Mouse (Mus musculus) MEL (cell line): ENCODE measurements around the gene Ak5.

Source experiments
- CTCF ChIP-seq, 3 experiments: IDR thresholded peaks in 2 of 3; conservative IDR thresholded peaks in 1 of 3; 2 replicates each; pipeline ENCODE4 v1.5.1; 2011 to 2012; ENCODE audit warnings: low read length in 3 of 3, low read depth in 2 of 3, mild to moderate bottlenecking in 2 of 3, improper control_type of control experiment in 1 of 3, inconsistent platforms in 1 of 3, mixed read lengths in 1 of 3, moderate library complexity in 1 of 3; ENCODE audit not compliant: control insufficient read depth in 1 of 3, insufficient read depth in 1 of 3, poor library complexity in 1 of 3, severe bottlenecking in 1 of 3
- NRF1 ChIP-seq: IDR thresholded peaks from 2 replicates; pipeline ENCODE4 v1.6.1; 2014; ENCODE audit warnings: low read depth, mild to moderate bottlenecking, inconsistent platforms, low read length, improper control_type of control experiment, moderate library complexity; ENCODE audit not compliant: poor library complexity, insufficient read depth, severe bottlenecking
- SIN3A ChIP-seq: IDR thresholded peaks from 2 replicates; pipeline ENCODE4 v1.6.1; 2012; ENCODE audit warnings: low read length, improper control_type of control experiment, inconsistent platforms
- TAL1 ChIP-seq: IDR thresholded peaks from 2 replicates; pipeline ENCODE4 v1.6.1; 2012; ENCODE audit warnings: mild to moderate bottlenecking, inconsistent platforms, low read length, moderate library complexity, mixed read lengths
- TCF12 ChIP-seq: IDR thresholded peaks from 2 replicates; pipeline ENCODE4 v1.6.1; 2014; ENCODE audit warnings: low read depth, mild to moderate bottlenecking, inconsistent platforms, low read length, improper control_type of control experiment, moderate library complexity

DNA sequence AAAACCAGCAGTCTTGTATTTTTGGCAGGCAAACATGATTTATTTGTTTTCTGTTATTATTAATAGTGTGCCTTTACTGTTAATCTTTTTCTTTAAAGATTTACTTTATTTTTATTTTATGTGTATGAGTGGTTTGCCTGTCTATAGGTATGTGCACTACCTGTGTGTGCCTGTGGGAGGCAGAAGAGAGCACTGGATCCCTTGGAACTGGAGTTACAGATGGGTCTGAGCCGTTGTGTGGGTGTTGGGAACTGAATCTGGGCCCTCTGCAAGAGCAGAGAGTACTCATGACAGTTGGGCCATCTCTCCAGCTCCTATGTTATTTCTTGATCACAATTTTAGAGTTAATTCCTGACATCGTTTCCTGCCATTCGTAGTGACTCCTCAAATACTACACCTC is 111.2 kb downstream of the Ak5 start:
- TF ChIP-seq CTCF (IDR thresholded peaks at IDR 0.05 in 2 of 3, conservative IDR thresholded peaks at IDR 0.05 in 1 of 3; ENCODE audit: control insufficient read depth in 1 of 3, insufficient read depth in 1 of 3, low read depth in 2 of 3, low read length in 3 of 3, poor library complexity in 1 of 3, severe bottlenecking in 1 of 3) (peak; percentile 57 to 83 (median 64)), NRF1 (no peak), SIN3A (no peak), TCF12 (peak; percentile 27; the same call in 1 of the 2 replicates), TAL1 (no peak)
